Mouse (Mus musculus) splenic B cell, adult 2 months (primary cell): ENCODE measurements at regions not wholly inside any gene's neighbourhood (a gene's known extent, or its start where the extent isn't known, plus 50 kb on each side); places are given as distances from the start of the nearest gene placed in this dataset.

ENCODE experiments used
- DNase-seq: peaks from one replicate; pipeline ENCODE4 v3.0.0-alpha.2; 2011; ENCODE audit warnings: low read depth, low spot score
- H3K27me3 ChIP-seq: 2 replicates; pipeline ENCODE4 v1.6.1; 2012; ENCODE audit warnings: mild to moderate bottlenecking, low read length, moderate library complexity, mixed read lengths; ENCODE audit not compliant: control insufficient read depth, poor library complexity, insufficient read depth, severe bottlenecking
- H3K36me3 ChIP-seq: 2 replicates; pipeline ENCODE4 v1.6.1; 2012; ENCODE audit warnings: mild to moderate bottlenecking, low read length, moderate library complexity, mixed read lengths; ENCODE audit not compliant: control insufficient read depth, poor library complexity, insufficient read depth, severe bottlenecking

DNA sequence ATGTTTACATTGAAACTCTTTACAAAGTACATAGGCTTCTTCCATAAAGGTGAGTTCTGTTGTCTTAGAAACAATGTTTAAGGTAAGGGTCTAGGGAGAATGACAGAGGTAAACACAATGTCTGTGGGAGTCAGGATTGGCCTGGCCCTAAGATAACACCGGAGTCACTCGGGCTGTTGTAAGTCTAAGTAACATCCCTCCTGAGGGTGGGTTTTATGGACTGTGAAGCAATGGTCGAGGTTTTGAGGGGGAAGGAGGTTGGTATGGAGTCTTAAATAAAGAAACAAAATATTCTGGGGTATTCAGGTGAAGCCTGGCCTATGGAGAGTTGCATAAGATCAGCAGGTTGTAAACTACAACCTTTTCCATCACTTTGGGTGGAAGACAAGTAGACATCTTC, 101.5 kb downstream of the Qrsl1 start:
- no peaks in the 10 kb centered on the region for H3K36me3 ChIP-seq
- no peak for DNase-seq
- no peaks in the 10 kb centered on the region for H3K27me3 ChIP-seq

DNA sequence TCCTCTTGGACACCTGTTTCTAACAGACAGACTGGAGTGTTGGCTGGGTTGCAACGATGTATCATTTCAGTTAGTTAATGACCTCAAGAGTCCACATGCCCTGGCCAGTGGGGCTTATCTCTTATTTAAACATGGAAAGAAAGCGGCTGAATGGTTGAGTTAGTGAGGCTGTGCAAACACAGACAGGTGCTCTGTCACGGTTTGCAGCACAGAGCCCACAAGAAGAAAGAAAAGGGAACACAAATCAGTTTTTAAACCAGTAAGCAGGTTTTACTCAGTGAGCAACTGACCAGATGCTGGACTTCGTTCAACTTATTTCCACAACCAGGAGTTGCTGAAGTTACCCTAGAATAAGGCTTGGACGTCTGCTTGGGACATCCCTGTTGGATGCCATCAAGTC, 86.3 kb downstream of the Qrsl1 start:
- Histone ChIP-seq H3K36me3 (no peaks in the 10 kb centered on the region), H3K27me3 (no peaks in the 10 kb centered on the region; the same call in 1 of the 2 replicates)
- peak; percentile 69 for DNase-seq

DNA sequence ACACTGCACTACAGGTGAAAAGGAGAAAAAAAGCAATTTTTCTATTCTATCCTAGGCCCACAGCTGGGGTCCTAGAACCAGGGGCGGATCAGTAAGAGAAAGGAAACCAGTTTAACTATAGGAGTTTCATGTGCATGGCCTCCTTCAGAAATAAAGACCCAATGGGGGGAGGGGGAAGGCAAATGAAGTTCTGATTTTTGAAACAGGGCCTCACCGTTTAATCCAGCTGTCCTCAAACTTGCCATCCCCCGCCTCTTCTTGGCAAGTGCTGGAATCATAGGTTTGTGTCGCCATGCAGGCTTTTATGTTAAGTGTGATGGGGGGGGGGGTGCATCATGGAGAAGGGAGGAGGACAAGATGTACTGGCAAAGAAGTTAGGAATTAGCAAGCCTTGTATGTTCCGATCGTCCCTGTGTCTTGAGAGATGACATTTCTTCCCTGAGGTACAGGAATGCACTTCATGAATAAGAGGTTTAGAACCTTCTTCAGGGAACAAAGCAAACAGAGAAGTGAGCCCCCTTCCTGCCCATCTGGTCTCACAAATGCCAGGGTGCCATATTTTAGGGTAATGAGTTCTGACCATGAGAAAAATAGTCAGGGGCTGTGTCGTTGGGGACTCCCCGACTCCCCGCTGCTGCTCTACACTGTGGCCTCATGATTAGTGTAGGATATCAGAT, 83.9 kb downstream of the Qrsl1 start:
- DNase-seq, result no peak
- Histone ChIP-seq H3K36me3 (no peaks in the 10 kb centered on the region), H3K27me3 (no peaks in the 10 kb centered on the region; the same call in 1 of the 2 replicates)

DNA sequence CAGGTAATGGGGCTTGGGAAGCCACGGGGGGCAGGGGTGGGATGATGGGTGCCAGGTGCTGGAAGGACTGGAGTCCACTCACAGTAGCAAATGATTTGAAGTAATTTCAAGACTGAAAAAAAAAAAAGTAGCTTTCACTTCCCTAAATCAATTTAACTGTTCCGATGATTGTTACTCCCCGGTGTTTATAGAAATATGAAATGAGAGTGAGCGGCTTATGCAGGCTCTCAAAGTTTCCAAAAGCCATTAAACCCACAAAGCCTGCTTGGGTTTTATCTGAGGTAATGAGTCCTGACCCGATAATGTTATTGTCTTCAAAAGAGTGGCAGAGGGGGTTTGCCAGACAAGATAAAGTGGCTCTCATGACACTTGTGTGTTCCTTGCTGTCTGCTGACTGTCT, 82.9 kb downstream of the Qrsl1 start:
- no peaks in the 10 kb centered on the region for H3K36me3 ChIP-seq

DNA sequence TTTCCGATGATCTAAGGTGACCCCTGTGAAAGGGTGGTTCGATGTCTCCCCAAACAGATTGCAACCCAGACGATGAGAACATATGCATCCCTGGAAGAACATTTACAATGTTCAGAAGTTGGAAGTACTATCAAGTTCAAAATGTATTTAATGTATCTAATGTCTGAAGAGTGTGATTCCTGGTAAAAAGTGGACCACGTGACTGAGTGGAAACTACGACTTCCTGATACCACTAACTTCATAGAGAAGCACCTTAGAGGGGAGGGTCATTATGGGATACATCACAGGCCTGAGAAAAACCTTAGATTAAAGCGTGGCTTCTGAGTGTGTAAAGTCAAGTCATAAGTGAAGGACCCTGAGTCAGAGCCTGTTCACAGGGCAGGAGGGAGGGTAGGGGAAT, 82.1 kb downstream of the Qrsl1 start:
- Histone ChIP-seq H3K36me3 (no peaks in the 10 kb centered on the region), H3K27me3 (no peaks in the 10 kb centered on the region; the same call in 1 of the 2 replicates)
- no peak for DNase-seq

More for the DNA sequence above, 82.9 kb downstream of the Qrsl1 start:
- H3K27me3 ChIP-seq, result no peaks in the 10 kb centered on the region; the same call in 1 of the 2 replicates
- peak; percentile 72 for DNase-seq

DNA sequence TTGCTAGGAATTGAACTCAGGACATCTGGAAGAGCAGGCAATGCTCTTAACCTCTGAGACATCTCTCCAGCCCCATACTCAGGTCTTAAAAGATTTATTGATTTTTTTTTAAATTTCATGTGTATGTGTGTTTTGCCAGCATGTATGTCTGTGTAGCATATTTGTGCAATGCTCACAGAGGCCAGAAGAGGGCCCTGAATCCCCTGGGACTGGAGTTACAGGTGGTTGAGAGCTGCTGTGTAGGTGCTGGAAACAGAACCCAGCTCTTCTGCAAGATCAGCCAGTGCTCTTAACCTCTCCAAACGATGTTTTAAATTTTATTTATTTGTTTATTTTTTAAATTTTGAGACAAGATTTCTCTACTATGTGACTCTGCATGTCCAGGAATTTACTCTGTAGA, 78.9 kb downstream of the Qrsl1 start:
- Histone ChIP-seq H3K27me3 (no peaks in the 10 kb centered on the region; the same call in 1 of the 2 replicates), H3K36me3 (no peaks in the 10 kb centered on the region)
- peak; percentile 52 for DNase-seq

DNA sequence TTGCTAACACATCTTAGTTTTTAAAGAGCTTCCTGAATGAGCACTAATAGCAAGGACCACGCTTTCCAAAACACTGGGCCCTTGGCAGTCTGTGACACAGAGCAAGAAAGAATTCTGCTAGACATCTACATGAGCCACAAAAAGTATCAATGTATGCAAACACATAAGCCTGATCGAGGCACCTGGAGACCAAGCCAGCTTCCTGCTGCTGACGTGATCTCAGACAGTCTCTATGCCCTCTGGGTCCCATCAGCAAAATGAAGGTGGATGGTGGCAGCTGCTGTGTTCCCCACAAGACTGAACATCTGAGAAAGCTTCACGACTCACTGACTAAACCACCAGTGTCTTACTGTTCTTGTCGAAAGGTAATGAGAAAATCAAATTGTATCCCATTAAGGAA, 77.5 kb downstream of the Qrsl1 start:
- Histone ChIP-seq H3K36me3 (no peaks in the 10 kb centered on the region), H3K27me3 (no peaks in the 10 kb centered on the region)
- DNase-seq, result peak; percentile 78
